Mouse (Mus musculus): ENCODE data around the gene Gpr179.
A peak's percentile ranks its signal among the peaks of the same experiment; 100 is the strongest.
"Not testable (repeated sequence)": the region's sequence is repeated elsewhere in the genome, so short reads cannot be mapped to it uniquely, and the experiment has no call there.

The Gpr179 gene

DNA sequence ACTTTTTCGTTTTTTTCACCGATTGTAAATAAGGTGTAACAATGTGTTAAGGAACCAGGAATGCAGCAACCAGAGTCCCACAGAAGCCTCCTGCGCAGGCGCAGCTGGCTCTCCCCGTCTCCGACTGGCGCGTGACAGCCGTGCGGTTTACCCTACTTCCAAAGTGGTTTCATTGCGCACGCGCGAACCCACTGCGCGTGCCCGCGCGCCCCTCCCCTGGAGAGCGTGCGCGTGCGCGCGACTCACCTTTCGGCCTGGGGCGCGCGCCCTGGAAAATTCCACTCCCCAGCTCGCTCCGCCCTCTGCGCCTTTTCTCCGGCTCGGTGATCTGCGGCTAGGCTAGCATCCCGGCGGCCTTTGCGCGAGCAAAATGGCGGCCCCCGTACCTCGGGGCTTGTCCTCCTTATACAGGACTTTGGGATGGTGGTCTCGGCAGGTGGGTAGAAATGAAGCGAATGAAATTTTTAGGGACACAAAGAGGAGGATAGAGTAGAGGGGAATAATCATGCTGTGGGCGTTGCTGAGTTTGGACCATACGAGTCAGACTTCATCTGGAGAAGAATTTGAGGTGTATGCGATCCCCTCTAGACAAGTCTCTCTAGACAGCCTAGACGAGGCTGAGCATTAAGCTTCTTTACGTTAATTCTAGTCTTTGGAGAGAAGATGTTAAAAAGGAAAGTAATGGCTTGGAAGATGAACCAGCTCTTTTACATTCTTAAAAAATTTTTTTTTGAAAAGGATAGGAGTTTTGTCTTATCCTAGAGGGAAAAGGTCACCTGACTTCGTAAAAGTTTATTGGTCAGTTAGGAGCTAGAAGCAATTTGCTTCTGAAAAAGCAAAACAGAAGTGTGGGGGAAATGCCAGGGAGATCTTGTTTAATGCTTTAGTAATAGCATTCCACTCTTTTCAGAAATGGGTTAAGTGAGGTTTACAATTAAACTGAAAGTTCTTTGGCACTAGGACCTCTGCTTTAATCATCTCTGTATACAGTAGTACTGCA lies 36.1 kb downstream of the Gpr179 start, which contains the start of gene Mrpl45:
Gene Mrpl45 (plus strand): TSS at position 213 of the 1,000 bp plus-strand sequence.
- DNase-seq (ENCODE audit: low spot score), result peak; percentile 99

DNA sequence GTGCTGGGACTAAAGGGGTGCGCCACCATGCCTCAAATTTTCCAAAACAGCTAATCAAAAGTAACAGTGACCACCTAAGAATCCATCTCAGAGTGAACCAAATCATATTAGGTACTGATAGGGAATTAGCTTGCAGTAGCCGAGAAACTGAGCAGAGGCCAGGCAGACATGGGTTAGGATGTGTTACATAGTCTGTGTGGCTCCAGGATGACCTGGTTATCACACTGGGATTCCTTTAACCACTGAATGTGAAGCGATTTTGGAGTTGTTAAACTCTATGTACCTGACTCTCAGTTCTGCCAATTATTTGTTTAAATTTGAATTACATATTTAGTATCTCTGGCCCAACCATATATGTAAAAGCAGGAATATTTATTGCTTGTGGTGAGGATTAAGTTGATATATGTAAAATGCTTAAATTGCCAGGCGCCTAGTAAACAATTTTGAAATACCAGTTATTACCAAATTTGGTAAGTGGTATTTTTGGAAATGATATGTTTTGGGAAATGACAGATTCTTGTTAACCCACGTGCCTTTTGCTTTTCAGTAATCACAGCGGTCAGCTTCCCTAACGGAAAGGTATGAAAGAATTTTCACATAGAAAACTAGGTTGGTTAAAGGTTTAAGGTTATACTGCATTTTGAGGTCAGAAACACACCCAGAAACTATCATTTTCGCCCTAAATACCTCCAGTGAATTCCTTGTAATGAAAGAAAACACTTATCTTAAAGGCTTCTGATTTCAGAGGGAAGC lies 37.0 kb downstream of the Gpr179 start:
- no peak for DNase-seq (ENCODE audit: low spot score)

DNA sequence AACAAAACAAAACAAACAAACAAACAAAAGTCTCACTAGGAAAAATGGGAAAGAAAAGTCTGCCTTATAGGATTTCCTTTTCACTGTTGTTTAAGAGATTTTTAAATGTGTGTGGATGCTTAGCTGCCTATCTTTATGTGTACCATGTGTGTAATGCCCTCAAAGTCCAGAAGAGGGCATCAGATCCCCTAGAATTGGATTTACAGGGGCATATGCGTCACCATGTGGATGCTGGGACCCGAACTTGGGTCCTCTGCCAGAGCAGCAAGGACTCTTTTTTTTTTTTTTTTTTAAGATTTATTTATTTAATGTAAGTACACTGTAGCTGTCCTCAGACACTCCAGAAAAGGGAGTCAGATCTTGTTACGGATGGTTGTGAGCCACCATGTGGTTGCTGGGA lies 37.8 kb downstream of the Gpr179 start:
- DNase-seq (ENCODE audit: low spot score), result no peak

DNA sequence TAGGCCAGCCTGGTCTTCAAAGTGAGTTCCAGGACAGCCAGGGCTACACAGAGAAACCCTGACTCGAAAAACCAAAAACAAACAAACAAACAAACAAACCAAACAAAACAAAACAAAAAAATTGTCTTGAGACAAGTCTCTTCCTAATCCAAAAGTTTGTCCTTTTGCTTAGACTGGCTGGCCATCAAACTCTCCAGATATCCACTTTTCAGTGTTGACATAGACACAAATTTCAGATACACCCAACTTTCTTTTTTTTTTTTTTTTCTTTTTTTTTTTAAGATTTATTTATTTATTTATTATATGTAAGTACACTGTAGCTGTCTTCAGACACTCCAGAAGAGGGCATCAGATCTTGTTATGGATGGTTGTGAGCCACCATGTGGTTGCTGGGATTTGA lies 39.0 kb downstream of the Gpr179 start:
- not testable (repeated sequence) for DNase-seq (ENCODE audit: low spot score)

DNA sequence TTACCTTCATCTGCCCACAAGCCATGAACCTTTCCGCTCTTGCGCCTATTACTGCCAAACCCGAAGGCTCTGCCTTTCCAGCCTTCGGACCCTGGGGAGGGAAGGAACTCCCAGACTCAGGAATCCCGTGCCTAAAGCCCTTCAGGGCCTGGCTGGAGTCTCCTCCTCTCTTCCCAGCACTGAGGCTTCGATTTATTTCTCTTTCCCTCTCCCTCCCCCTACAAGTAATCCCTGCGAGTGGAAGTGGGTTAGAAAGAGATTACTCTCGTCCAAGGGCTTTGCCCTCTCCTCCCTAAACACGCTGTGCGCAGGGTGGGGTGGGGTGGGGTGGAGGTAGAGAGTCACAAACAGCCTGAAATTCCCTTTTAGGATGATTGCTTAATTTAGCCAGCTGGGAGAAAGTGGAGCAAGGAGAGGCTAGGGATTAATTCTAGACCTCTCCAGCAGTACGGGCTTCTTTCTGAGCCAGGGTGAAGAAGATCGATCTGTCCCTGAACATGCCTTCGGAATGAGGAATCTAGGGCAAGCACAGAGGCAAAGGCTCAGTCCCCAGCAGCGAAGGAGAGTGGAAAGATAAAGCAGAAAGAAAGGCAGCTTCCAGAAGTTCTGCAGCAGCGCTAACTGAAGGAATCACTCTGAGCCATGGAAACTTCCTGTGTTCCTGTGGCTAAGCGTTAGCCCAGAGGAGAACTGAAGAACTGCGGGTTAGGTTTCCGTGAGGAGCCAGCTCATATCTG lies 40.8 kb downstream of the Gpr179 start:
- DNase-seq (ENCODE audit: low spot score), result no peak

DNA sequence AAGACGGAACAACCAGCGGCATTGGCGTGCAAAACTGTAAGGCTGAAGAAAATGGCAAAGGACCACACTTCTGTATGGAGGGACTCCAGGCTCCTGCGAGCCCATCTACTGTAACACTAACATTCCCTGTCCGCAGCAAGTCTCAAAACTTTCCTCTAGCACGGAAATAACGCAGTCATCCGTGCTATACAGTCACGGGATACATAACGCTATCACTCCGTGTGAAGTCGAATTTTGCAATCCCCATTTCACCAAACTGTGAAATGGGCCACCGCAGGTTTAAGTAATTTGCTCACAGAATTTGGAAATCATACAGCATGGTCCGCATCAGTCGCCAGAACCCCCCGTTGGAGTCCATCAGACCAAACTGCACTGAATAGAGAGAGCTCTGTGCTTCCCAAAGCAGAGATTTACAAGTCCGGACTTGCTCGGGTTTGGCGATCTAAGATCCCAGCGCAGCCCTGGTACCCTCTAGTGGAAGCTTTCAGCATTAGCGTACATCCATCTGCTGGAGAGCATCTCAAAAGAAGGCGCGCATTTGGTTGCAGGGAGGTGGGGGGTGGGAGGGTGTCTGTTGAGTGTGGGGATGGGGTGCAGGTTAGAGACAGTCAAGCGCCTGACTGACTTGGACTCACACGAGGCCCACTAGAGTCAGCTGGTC lies 41.8 kb downstream of the Gpr179 start:
- no peak for DNase-seq (ENCODE audit: low spot score)

DNA sequence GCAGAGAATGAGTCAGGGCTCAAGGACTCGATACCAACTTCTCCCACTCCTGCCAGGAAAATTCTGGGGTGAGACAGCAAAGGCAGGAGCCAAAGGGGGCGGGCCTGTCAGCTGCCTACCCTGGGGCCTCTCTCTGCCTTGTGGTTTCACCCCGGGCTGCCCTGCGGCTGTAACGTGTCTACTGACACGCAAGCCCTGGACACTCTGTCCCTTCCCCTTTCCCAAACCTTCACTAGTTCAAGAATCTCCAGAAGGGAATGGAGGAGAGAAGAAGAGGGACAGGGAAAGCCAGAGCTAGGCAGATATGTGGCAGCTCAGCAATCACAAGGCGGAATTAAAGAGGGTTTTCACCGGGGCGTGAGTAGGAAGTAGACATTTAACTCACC lies 42.4 kb downstream of the Gpr179 start:
- no peak for DNase-seq (ENCODE audit: low spot score)

DNA sequence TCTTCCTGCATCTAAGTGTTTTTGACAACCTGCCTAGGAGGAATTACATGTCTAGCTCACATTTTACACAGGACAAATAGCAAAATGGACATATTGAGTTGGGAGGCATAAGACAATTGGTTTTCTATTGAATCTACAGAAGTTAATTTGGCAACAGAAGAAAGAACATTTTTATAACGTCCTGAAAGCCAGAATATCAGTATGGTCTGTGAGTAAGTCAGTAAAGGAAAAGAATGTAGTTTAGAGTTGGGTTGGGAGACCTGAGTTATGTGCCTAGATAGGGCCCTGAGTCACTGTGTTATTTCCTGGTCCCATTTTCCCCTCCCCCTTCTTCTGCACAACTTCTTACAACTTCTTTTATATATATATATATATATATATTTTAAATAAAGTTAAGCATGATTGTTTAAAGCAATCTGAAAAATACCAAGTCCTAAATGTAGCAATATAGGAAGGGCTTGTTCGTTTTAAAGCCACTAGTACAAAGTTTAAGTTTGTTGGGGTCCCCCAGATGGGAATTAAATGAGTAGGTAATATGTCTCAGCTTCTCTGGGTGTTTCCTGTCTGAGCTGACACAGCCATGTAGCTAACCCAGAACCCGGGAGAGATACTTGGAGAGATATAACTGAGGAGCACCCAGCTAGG lies 42.9 kb downstream of the Gpr179 start:
- DNase-seq (ENCODE audit: low spot score), result no peak

DNA sequence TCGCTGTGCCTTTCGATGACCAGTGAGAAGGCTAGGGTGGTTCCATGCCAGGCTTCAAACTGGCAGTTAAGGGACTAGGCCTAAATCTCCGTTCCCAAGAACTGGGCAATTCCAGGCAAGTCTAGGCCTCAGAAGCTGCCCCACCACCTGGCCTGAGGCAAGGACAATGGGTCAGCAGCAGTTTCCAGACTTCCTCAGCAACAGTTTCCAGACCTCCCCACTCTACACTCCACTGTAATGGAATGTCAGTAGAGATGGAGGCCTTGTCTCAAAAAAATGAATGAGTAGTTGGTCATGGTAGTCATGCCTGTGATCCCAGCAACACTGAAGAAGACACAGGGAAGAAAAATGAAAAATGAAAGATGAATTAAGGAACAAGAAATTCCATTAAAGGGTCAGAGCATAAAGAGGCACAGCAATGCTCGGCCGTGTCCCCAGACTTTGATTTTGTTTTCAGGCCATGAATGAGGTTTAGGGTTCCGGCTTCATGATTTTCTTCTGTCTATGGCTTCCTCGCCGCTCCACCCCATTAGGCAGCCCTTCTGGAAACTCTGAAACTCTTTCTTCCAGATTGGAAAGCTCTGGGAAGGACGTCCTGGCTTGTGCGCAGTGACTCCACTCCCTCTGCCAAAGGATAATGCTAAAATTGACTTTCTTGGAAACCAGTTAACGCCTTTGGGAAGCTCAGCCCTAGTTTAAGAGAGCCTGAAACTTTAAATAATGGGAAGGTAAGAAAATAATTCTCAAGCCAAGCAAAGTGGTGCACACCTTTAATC lies 44.4 kb downstream of the Gpr179 start:
- DNase-seq (ENCODE audit: low spot score), result no peak

DNA sequence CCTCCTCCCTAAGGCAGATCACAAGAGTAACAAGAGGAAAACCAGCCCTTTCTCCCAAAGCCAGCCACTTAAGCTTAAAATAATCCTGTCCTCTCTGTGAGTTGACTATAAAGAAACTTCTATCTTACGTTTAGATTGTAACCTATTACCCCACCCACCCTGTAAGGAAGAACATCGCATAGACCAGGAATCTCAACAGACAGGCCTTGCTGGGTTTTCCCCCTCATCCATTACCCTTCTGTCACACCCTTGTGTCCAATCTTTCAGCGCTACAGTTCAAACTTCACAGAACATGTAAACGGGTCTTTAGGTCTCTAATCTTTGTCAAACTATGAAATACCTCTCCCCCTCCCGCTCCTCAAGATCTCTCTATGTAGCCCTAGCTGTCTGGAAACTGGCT lies 47.2 kb downstream of the Gpr179 start:
- DNase-seq (ENCODE audit: low spot score), result no peak

DNA sequence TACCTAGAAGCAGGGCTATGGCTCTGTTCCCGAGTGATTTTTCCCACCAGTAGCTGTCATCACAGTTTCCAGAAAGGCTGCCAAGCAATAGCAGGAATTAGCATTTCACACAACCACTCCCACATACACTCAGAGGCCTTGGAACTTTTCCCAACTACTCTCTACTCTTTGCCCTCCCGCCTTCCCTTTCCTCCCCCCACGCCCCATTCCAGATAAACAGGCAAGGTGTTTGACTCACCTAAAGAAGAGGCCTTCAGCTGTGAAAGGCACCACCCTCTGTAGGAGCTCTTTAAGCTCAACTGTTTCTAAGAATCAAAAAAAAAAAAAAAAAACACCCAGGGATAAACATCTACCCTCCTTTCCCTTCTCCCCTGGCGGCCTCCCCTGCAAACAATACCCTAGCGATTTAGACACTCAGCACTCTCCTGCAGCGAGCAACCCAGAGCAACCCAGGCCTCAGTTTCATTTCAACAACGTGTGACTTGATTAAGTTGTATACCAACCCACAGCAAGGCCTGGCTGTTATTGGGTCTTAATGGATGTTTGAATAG lies 49.6 kb downstream of the Gpr179 start:
- no peak for DNase-seq (ENCODE audit: low spot score)

DNA sequence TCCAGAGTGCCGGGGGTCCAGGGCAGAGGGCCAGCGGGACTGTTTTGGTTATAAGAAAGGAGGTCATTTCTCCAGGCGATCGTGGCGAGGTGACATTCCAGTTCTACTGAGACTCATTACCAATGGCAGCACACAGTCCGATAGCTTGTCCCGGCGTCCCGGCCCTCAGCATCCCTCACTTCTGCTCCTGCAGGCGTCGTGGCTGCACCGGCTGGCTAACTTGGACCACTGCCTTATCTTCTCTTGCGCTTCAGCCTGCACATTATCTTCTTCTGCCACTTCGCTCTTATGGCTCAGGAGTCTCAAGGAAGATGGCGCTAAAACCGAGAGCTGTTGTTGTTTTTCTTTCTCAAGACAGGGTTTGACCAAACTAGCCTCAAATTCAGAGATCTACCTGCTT lies 50.5 kb downstream of the Gpr179 start:
- no peak for DNase-seq (ENCODE audit: low spot score)

DNA sequence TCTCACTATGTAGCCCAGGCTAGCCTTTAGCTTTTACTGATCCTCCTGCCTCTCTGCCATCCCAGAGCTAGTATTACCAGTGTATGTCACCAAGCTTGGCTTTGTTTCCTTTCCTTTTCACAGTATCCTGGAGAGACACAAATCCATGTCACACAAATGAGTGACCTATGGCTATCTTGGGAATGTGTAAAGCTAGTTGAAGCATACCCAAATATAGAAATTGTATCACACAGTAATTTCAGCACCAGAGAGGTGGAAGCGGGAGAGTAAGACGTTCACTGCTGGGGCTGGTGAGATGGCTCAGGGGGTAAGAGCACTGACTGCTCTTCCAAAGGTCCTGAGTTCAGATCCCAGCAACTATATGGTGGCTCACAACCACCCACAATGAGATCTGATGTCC lies 51.9 kb downstream of the Gpr179 start:
- DNase-seq (ENCODE audit: low spot score), result no peak

DNA sequence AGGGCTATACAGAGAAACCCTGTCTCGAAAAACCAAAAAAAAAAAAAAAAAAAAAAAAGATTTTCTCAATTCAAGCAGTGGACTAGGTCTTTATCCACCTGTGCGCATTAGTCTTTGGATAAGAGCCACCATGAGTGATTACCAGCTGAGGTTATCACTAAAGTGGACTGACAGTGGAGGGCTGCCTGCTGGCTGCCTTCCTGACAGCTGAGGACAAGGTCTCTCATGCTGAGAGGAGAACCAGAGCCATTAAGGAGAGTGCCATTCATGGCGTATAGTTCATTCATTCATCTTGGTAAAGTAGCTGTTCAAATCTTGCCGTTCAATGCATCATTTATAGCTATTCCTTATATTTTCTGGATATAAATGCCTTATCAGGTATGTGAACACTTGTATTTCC lies 55.3 kb downstream of the Gpr179 start:
- DNase-seq (ENCODE audit: low spot score), result no peak

DNA sequence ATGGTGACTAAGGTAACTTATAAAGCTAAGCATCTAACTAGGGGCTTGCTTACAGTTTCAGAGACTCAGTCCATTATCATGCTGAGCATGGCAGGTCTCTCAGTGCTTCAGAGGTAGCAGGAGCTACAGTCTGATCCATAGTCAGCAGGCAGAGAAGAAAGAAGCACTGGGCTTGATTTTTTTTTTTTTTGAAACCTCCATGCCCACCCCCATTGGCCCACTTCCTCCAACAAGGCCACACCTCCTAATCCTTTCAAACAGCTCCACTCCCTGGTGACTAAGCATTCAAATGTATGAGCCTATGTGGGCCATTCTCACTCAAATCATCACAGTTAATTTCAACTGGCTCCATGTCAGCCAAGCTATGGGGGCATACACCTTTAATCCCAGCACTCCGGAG lies 59.1 kb downstream of the Gpr179 start:
- no peak for DNase-seq (ENCODE audit: low spot score)

DNA sequence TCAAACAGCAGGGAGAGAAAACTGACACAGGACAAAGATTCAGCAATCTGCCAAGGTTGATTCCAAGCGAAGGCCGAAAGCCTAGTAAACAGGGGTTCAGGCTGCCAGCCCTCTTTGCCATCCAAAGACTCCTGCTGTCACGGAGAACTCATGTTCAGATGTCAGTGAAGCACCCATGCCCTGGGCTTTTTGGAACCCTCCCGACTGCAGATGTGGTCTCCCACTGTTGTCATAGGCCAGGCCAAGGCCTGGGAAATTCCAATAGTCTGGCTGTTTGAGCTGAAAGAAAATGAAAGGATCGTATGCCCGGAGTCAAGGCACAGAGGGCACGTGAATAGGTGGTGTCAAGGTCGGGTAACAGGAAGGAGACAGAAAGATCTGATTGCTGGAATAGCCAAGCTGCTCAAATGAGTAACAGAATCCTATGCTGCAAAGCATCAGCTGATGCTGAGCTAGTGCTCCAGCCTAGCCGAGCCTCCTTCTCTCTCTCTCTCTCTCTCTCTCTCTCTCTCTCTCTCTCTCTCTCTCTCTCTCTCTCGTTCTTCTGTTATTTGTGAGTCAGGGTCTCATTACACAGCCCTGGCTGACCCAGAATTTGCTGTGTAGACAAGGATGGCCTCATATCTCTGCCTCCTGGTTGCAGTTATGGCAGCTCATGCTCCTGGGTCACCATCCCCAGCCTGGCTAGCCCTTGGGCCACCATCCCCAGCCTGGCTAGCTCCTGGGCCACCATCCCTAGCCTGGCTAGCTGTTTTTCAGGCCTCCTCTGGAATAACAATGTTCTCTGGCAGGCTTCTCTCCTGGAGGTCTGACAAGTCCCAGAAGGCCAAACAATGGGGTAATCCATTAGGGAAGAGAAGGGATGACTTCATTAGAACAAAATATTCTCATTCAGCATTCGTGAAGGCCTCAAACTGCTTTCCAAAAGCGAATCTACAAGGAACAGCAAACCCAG lies 62.3 kb downstream of the Gpr179 start:
- DNase-seq (ENCODE audit: low spot score), result no peak

DNA sequence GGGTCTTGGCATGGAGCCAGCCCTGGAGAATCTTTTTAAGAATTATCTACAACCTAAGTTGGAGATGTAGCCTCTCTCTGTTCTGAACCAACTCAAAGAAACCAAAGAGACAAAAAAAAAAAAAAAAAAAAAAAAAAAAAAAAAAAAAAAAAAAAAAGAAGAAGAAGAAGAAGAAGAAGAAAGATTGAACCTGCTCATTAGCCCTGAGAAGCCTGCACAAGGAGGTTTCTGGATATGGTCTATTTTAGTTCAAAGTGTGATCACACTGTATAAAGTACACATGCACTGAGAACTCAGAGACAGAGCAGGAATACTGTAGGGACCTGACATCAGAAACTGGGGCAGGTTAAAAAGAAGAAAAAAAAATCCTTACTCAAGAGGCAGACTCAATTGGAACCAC lies 64.2 kb downstream of the Gpr179 start:
- no peak for DNase-seq (ENCODE audit: low spot score)

DNA sequence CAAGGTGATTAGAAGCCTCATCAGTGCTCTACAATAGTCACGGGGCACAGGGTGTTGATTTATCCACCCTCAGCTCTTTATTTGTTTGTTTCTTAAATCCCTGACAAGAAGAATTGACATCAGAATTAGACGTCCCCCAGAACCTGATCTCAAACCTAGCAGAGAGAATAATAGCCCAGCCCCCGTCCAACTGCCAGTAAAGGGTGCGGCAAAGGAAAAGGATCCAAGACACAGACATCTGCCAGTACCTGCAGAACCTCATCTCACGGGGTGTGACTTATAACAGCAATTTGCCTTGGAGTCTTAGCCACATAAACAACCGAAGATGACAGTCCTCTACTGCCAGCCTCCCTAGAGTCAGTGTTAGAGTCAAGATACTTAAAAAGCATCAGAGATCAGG lies 64.9 kb downstream of the Gpr179 start:
- DNase-seq (ENCODE audit: low spot score), result no peak

Measured in spleen, adult 12 weeks (tissue).